Mouse (Mus musculus) midbrain, embryonic 12.5 days (tissue): ENCODE measurements at regions not wholly inside any gene's neighbourhood (a gene's known extent, or its start where the extent isn't known, plus 50 kb on each side); places are given as distances from the start of the nearest gene placed in this dataset.

Experiments
- ATAC-seq: fragments of 200-750 bp; cut with Nextera tagmentation; 2 replicates; pipeline ENCODE4 v1.8.0; 2017; ENCODE audit warnings: low read depth, moderate TSS enrichment, moderate library complexity; ENCODE audit not compliant: low FRiP score
- H3K27ac ChIP-seq: fragments of 300-500 bp; sonication (generic); replicated peaks from 2 replicates; pipeline ENCODE4 v1.5.1; 2016; ENCODE audit warnings: mild to moderate bottlenecking
- H3K27me3 ChIP-seq: fragments of 300-500 bp; sonication (generic); 2 replicates; pipeline ENCODE4 v1.6.1; 2016; ENCODE audit warnings: mild to moderate bottlenecking
- H3K36me3 ChIP-seq: fragments of 300-500 bp; sonication (generic); 2 replicates; pipeline ENCODE4 v1.6.1; 2016
- H3K4me1 ChIP-seq: fragments of 300-500 bp; sonication (generic); 2 replicates; pipeline ENCODE4 v1.6.1; 2016
- H3K4me2 ChIP-seq: fragments of 300-500 bp; sonication (generic); replicated peaks from 2 replicates; pipeline ENCODE4 v1.6.1; 2016; ENCODE audit warnings: mild to moderate bottlenecking, moderate library complexity
- H3K4me3 ChIP-seq: fragments of 300-500 bp; sonication (generic); 2 replicates; pipeline ENCODE4 v1.5.1; 2016; ENCODE audit warnings: mild to moderate bottlenecking
- H3K9ac ChIP-seq: fragments of 300-500 bp; sonication (generic); replicated peaks from 2 replicates; pipeline ENCODE4 v1.6.1; 2016; ENCODE audit warnings: mild to moderate bottlenecking, moderate library complexity
- H3K9me3 ChIP-seq: fragments of 300-500 bp; sonication (generic); 2 replicates; pipeline ENCODE4 v1.6.1; 2016; ENCODE audit warnings: mild to moderate bottlenecking
- WGBS: fragments of 180-500 bp; shearing (Covaris S2); methylation state at CpG from one replicate; pipeline ENCODE4 v1.1.7; 2016; 5-methylcytosine and 5-hydroxymethylcytosine counted together

DNA sequence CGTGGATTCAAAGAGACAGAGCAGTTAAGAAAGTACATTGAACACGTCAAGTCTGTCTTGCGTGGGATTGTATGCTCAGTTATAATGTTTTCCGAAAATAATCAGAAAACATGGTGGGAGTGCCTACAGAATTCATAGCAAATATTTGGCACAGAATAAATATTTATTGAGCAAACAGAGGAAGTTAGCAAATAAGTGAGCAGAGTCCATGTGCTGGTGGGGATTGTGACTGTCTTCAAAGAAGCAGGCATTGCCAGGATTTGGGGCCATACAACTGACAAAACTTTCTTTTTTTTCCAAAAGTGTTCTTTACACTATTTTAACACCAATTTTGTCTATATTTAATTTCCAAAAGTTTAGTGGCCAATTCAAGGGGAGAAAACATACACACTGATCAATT, 1729.8 kb downstream of the AI429214 start:
- Histone ChIP-seq H3K4me3 (no peak overlapping the region), H3K9ac (no peak overlapping the region), H3K27me3 (no peaks in the 10 kb centered on the region), H3K36me3 (no peaks in the 10 kb centered on the region), H3K27ac (no peak overlapping the region), H3K4me2 (no peak overlapping the region), H3K4me1 (no peaks in the 10 kb centered on the region), H3K9me3 (no peaks in the 10 kb centered on the region)
- no peak for ATAC-seq
- 89% methylated on average over 4 of the region's 4 CpGs for WGBS

DNA sequence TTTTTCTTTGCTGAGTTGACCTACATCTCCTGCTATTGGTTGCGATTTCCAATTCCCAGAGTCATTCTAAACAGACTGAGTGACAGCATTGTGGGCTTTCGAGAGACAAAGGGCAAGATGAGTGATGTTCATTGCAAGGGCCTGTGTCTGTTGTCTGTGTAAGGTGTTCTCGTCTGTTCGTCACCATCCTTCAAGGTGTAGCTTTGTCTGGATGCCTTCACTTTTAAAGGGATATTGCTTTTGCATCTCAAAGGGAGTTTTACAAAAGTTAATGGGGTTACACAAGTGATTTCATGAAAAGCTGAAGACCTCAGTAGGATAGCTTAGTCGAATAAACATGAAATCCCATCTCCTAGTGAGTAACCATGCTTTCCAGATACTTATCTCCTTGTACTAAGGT, 1731.9 kb downstream of the AI429214 start:
- Histone ChIP-seq H3K9me3 (no peaks in the 10 kb centered on the region), H3K4me1 (no peaks in the 10 kb centered on the region), H3K9ac (no peak overlapping the region), H3K27ac (no peak overlapping the region), H3K36me3 (no peaks in the 10 kb centered on the region), H3K4me2 (no peak overlapping the region), H3K27me3 (no peaks in the 10 kb centered on the region), H3K4me3 (no peak overlapping the region)
- WGBS: 84% methylated on average over 5 of the region's 5 CpGs
- ATAC-seq: no peak

DNA sequence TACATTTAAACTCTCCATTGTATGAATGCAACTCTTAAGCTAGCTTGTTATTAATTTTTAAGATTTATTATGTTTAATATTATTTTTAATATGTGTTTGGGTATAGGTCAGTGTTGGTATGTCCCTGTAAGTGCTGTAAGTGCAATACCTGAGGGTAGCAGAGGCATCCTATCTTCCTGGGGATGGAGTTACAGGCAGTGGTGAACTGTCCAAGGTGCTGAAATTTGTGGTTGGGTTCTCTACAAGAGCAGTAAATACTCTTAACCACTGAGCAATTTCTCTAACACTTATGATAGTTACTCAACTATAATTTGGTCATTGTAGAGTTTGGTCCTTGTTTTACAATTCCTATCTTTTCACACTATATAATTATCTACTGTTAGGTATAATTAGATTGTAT, 1753.7 kb downstream of the AI429214 start:
- H3K9ac ChIP-seq: no peak overlapping the region
- no peak overlapping the region for H3K27ac ChIP-seq
- no peak for ATAC-seq
- no peak overlapping the region for H3K4me2 ChIP-seq
- H3K4me3 ChIP-seq: no peak overlapping the region
- 0 out of 2 replicates have a peak, but pooled peaks cover 2% of the 10 kb centered on the region for H3K9me3 ChIP-seq
- H3K36me3 ChIP-seq: no peaks in the 10 kb centered on the region
- no peaks in the 10 kb centered on the region for H3K4me1 ChIP-seq
- H3K27me3 ChIP-seq: no peaks in the 10 kb centered on the region

DNA sequence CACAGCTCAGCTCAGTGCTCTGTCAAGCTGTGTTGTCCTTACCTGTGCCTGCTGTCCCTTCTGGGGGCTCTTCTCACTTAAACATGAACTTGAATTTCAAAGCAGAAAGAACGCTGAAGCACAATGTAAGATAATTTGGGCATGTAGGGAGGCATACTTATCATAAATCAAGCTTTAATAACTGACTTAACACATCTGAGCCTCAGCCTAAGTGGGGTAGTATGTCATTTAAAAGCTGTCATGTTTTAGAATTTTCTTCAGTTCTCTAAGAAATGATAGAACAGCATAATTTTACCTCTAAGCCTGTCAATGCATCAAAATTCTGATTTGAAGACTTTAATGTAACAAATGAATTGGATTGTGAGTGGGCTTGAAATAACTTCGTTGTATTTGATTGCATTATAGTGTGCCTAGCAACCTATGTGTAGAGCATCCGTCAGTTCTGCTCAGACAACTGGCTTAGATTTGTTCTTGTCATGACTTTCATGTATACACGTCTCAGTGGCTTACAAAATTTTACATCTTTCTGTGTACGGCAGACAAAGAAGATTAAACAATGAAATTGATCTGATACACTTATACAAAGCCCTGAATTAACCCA, 1773.3 kb downstream of the AI429214 start:
- 77% methylated on average over 5 of the region's 5 CpGs for WGBS
- no peak for ATAC-seq

DNA sequence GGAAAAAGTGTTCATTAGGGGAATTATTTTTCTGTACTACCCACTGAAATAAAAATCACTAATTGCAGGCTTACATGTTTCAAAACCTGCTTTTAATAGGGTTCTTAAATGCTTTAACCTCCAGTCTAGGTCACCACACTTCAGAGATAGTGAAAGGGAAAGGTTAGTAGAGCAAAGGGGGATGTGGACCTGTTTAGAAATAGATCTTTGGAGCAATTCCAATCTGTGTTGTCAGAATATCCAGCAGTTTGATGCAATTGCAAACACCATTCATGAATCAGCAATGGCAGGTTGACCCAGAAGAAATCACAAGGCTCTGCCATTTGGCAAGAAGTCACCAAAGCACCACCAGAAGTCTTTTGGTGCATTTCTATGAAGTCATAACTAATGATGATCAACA, 1819.1 kb downstream of the AI429214 start:
- H3K4me2 ChIP-seq: no peak overlapping the region
- H3K4me3 ChIP-seq: no peak overlapping the region
- H3K9ac ChIP-seq: no peak overlapping the region
- H3K4me1 ChIP-seq: no peaks in the 10 kb centered on the region
- H3K9me3 ChIP-seq: no peaks in the 10 kb centered on the region
- H3K36me3 ChIP-seq: no peaks in the 10 kb centered on the region
- no peak for ATAC-seq
- no peak overlapping the region for H3K27ac ChIP-seq
- no peaks in the 10 kb centered on the region for H3K27me3 ChIP-seq

More for the DNA sequence above, 1773.3 kb downstream of the AI429214 start:
- no peak overlapping the region for H3K9ac ChIP-seq
- no peaks in the 10 kb centered on the region for H3K9me3 ChIP-seq
- no peaks in the 10 kb centered on the region for H3K36me3 ChIP-seq
- no peak overlapping the region for H3K4me3 ChIP-seq
- H3K4me2 ChIP-seq: no peak overlapping the region
- H3K27ac ChIP-seq: no peak overlapping the region
- no peaks in the 10 kb centered on the region for H3K27me3 ChIP-seq
- no peaks in the 10 kb centered on the region for H3K4me1 ChIP-seq

DNA sequence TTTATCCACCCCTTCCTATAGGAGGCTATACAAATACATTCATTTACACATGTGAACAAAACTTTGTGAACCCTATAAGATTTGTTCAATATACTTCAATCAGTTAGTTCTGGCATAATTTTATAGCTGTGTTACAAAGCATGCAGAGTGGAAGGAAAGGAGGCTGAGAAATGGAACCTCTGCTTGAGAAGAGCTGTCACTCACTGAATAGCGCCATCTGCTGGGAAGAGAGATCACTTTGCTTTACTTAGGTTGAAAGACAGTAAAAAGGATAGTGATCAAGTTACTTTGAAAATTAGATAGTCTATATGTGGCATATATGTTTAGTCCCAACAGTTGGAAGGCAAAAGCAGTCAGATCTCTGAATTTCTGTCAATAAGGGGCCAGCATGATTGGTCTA, 1824.8 kb downstream of the AI429214 start:
- no peak overlapping the region for H3K4me3 ChIP-seq
- no peaks in the 10 kb centered on the region for H3K36me3 ChIP-seq
- H3K4me2 ChIP-seq: no peak overlapping the region
- H3K9ac ChIP-seq: no peak overlapping the region
- ATAC-seq: peak; percentile 49; the same call in 1 of the 2 replicates
- no peaks in the 10 kb centered on the region for H3K4me1 ChIP-seq
- 21% methylated on average over 1 of the region's 1 CpGs for WGBS
- H3K27ac ChIP-seq: no peak overlapping the region
- H3K27me3 ChIP-seq: no peaks in the 10 kb centered on the region
- H3K9me3 ChIP-seq: no peaks in the 10 kb centered on the region

DNA sequence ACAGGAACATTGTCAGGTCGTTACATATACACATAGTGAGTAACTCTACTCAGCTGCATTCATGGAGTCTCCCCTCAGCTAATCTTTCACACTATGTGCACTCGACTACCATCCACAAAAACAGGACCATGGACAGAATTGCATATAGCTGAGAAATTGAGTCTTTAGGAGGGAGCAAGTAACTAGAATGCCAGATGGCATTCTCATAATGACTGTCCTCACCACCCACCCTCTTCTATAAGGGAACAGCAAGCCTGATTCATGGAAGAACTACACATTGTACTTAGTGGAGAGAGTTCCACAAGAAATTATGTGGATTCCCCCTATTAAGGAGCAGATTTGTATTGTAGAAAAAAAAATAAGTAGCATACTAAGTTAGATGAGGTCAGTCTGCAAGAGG, 1813.4 kb upstream of the Adam24 start:
- 69% methylated on average over 2 of the region's 2 CpGs for WGBS
- Histone ChIP-seq H3K9me3 (no peaks in the 10 kb centered on the region), H3K4me3 (no peak overlapping the region), H3K27me3 (no peaks in the 10 kb centered on the region), H3K4me1 (no peaks in the 10 kb centered on the region), H3K4me2 (no peak overlapping the region), H3K27ac (no peak overlapping the region), H3K9ac (no peak overlapping the region), H3K36me3 (no peaks in the 10 kb centered on the region)
- ATAC-seq: no peak

DNA sequence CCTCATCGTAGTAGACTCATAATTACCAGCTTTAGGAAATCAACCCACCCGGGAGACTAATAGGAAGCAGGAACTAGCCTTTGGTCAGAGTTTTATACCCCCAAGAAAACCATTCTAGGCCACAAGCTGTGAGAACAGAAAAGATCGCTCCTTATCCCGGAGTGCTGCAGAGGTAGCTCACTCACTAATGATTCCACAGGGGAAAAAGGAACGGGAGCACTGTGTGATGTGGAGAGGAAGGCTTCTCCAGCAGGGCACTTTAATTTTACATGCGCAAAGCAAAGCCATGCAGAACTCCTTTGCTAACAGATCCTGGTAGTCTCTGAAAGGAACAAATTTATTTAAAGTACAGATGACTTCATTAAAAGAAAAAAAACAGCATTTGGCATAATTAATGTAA, 1807.5 kb upstream of the Adam24 start:
- no peaks in the 10 kb centered on the region for H3K36me3 ChIP-seq
- 60% methylated on average over 6 of the region's 6 CpGs for WGBS
- H3K4me2 ChIP-seq: no peak overlapping the region
- no peak overlapping the region for H3K9ac ChIP-seq
- peak; percentile 38; the same call in 1 of the 2 replicates for ATAC-seq
- no peak overlapping the region for H3K27ac ChIP-seq
- no peaks in the 10 kb centered on the region for H3K27me3 ChIP-seq
- H3K9me3 ChIP-seq: no peaks in the 10 kb centered on the region
- H3K4me3 ChIP-seq: no peak overlapping the region
- H3K4me1 ChIP-seq: no peaks in the 10 kb centered on the region
